Mouse (Mus musculus) embryonic facial prominence, embryonic 11.5 days (tissue): ENCODE measurements around the gene S1pr2. TPM values are rescaled to one million over a fixed set of nuclear protein-coding genes. Genes with fewer than 3 reads are reported as not detected.
A peak's percentile ranks its signal among the peaks of the same experiment; 100 is the strongest.
"Not testable (repeated sequence)": the region's sequence is repeated elsewhere in the genome, so short reads cannot be mapped to it uniquely, and the experiment has no call there.

ENCODE experiments used
- ATAC-seq: fragments of 200-750 bp; cut with Nextera tagmentation; replicated peaks from 2 replicates; pipeline ENCODE4 v1.8.0; 2017; ENCODE audit warnings: low read depth; ENCODE audit not compliant: insufficient number of reproducible peaks, low FRiP score, low TSS enrichment
- DNase-seq: peaks from one replicate; pipeline ENCODE4 v3.0.0-alpha.2; 2015; ENCODE audit warnings: low spot score
- H3K27ac ChIP-seq: fragments of 300-500 bp; sonication (generic); replicated peaks from 2 replicates; pipeline ENCODE4 v1.5.1; 2014; ENCODE audit warnings: mild to moderate bottlenecking, low read depth, low read length, control low read depth
- H3K27me3 ChIP-seq: fragments of 300-500 bp; sonication (generic); 2 replicates; pipeline ENCODE4 v1.6.1; 2014; ENCODE audit warnings: mild to moderate bottlenecking, low read length, moderate library complexity, mixed read lengths; ENCODE audit not compliant: control insufficient read depth, insufficient read depth
- H3K36me3 ChIP-seq: fragments of 300-500 bp; sonication (generic); replicated peaks from 2 replicates; pipeline ENCODE4 v1.6.1; 2014; ENCODE audit warnings: low read depth, mild to moderate bottlenecking, low read length, moderate library complexity, mixed read lengths; ENCODE audit not compliant: control insufficient read depth, insufficient read depth
- H3K4me1 ChIP-seq: fragments of 300-500 bp; sonication (generic); 2 replicates; pipeline ENCODE4 v1.6.1; 2014; ENCODE audit warnings: low read length, mixed read lengths; ENCODE audit not compliant: control insufficient read depth, insufficient read depth
- H3K4me2 ChIP-seq: fragments of 300-500 bp; sonication (generic); 2 replicates; pipeline ENCODE4 v1.6.1; 2014; ENCODE audit warnings: low read depth, mild to moderate bottlenecking, control low read depth, low read length, moderate library complexity
- H3K4me3 ChIP-seq: fragments of 300-500 bp; sonication (generic); 2 replicates; pipeline ENCODE4 v1.5.1; 2014; ENCODE audit warnings: low read depth, low read length, control low read depth
- H3K9ac ChIP-seq: fragments of 300-500 bp; sonication (generic); replicated peaks from 2 replicates; pipeline ENCODE4 v1.6.1; 2014; ENCODE audit warnings: mild to moderate bottlenecking, control low read depth, low read length
- H3K9me3 ChIP-seq: fragments of 300-500 bp; sonication (generic); replicated peaks from 2 replicates; pipeline ENCODE4 v1.6.1; 2016; ENCODE audit warnings: mild to moderate bottlenecking, low read length, inconsistent platforms, mixed read lengths; ENCODE audit not compliant: control insufficient read depth
- WGBS: fragments of 180-500 bp; shearing (Covaris S2); extraction: QIAGEN DNeasy Blood & Tissue Kit; methylation state at CpG from one replicate; pipeline ENCODE4 v1.1.7; 2014; 5-methylcytosine and 5-hydroxymethylcytosine counted together
- polyA plus RNA-seq: library from polyadenylated mRNA; unstranded; fragments of >200 nt; fragmentation: Nextera tagmentation; extraction: Ambion mirVana; gene quantifications from 2 replicates; pipeline ENCODE4 v1.2.1, GENCODE M21; 2014

The S1pr2 gene
- polyA plus RNA-seq, 1 experiment from 2014 or later: 37.5 TPM

- Histone ChIP-seq H3K4me2 (no peak overlapping the region), H3K36me3 (peaks cover 6% of the 10 kb centered on the region; the same call in 1 of the 2 replicates), H3K9me3 (no peaks in the 10 kb centered on the region), H3K9ac (no peak overlapping the region), H3K27me3 (no peaks in the 10 kb centered on the region), H3K27ac (no peak overlapping the region), H3K4me1 (no peaks in the 10 kb centered on the region), H3K4me3 (no peak overlapping the region)
- ATAC-seq (no peak), DNase-seq (no peak)
- 88% methylated on average over 7 of the region's 7 CpGs for WGBS
Measured at GRCm38 (mm10) chr9:21008007-21008406, 31.4 kb upstream of the S1pr2 start.

DNA sequence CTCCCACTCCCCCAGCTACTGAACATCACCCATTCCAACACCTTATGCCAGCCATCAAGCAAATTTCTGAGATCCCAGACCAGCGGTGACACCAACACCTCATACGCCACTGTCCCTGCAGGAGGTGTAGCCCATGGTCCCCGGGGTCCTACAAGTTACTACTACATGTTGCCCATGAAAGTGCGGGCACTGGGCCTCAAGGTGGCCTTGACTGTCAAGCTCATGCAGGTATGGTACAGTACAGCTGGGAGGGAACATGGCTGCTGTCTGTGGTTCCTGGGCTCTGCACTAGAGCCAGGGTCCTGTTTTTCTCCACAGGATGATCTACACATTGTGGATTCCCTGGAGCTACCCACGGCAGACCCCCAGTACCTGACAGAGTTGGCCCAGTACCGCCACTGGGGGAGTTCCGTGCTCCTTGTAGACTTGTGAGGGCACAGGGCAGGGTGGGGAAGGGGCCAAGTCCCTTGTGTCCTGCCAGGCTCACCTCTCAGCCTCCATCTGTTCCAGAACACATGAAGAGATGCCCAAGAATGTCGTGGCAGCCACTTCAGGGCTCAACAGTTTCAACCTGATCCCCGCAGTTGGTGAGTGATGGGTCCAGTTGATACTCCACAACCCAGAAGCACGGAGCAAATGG lies 30.9 kb upstream of the S1pr2 start:
- DNase-seq: no peak
- ATAC-seq: no peak
- no peaks in the 10 kb centered on the region for H3K4me1 ChIP-seq
- 90% methylated on average over 10 of the region's 10 CpGs for WGBS
- no peak overlapping the region for H3K9ac ChIP-seq
- no peak overlapping the region for H3K27ac ChIP-seq
- no peak overlapping the region for H3K4me2 ChIP-seq
- H3K27me3 ChIP-seq: no peaks in the 10 kb centered on the region
- no peaks in the 10 kb centered on the region for H3K9me3 ChIP-seq
- H3K4me3 ChIP-seq: no peak overlapping the region
- peaks cover 6% of the 10 kb centered on the region; the same call in 1 of the 2 replicates for H3K36me3 ChIP-seq

DNA sequence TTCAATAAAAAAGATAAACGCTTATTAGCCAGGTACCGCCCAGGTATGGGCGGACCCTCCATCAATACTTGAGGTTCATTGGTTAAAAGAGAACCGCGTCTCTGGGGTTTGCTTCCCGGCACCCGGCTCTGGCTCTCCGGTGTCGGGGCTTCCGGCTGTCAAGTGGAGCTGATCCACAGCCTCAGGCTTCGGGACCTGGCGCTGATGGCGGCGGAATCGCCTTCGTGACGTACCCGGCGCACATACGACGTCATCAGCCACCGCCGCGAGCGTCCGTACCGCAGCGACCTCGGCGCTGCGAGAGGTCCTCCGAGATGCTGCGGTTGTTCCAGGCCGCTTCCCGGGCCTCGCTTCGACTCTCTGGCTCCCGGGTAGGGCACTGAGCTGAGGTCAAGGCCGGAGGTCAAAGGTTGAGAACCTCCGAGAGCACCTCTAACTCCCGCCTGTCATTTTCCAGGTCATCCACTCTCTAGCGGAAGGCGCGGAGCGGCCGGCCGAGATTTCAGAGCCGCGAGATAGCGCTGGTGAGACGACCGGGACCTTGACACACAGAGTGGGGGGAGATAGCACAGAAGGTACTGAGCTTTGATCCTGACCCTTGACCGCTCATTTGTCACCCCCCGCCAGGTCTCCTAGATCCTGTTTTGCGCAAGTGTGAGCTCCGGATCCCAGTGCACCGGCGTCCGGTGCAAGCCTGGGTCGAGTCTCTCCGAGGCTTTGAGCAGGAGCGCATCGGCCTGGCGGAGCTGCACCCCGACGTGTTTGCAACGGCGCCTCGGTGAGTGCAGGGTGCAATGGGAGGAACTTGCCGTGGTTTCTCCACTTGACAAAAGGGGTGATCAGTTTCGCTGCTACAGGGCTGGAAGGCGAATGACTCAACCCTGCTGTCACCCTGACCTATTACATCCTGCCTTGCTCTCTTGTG lies 26.3 kb upstream of the S1pr2 start, which contains the start of gene Mrpl4:
Mrpl4 (plus strand) TSS at position 112 of the 925 bp plus-strand sequence.
- DNase-seq: peak; percentile 93
- Histone ChIP-seq H3K36me3 (peaks cover 6% of the 10 kb centered on the region; the same call in 1 of the 2 replicates), H3K9me3 (no peaks in the 10 kb centered on the region), H3K27me3 (no peaks in the 10 kb centered on the region), H3K4me3 (peak within 1 kb of the TSS; percentile 83), H3K27ac (0 out of 2 replicates have a peak within 1 kb of the TSS, but pooled peaks have one; percentile 21), H3K4me2 (peak within 1 kb of the TSS; percentile 76), H3K9ac (peak within 1 kb of the TSS; percentile 84), H3K4me1 (no peaks in the 10 kb centered on the region)
- ATAC-seq: peak; percentile 74
- WGBS: under 1% methylated on average over 72 of the region's 72 CpGs

DNA sequence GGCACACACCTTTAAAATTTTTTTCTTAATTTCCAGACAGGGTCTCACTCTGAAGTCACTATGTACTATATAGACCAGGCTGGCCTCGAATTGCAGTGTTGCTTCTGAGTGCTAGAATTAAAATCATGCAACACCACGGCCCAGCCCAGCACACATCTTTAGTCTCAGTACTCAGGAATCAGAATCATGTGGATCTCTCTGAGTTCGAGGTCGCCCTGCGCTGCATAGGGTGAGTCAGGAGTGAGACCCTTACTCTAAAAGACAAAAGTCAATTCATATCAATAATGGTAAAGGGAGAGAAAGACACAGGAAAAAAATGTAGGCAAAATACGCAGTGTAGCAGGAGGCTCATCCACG lies 25.7 kb upstream of the S1pr2 start:
- H3K4me2 ChIP-seq: peak overlapping the region; percentile 76
- no peak overlapping the region for H3K27ac ChIP-seq
- peak; percentile 42 for ATAC-seq
- peaks cover 6% of the 10 kb centered on the region; the same call in 1 of the 2 replicates for H3K36me3 ChIP-seq
- no peak for DNase-seq
- no peaks in the 10 kb centered on the region for H3K9me3 ChIP-seq
- peak overlapping the region; percentile 83 for H3K4me3 ChIP-seq
- H3K9ac ChIP-seq: peak overlapping the region; percentile 84
- 9% methylated on average over 7 of the region's 7 CpGs for WGBS
- no peaks in the 10 kb centered on the region for H3K4me1 ChIP-seq
- no peaks in the 10 kb centered on the region for H3K27me3 ChIP-seq

- no peak for ATAC-seq
- no peak overlapping the region for H3K4me3 ChIP-seq
Measured at GRCm38 (mm10) chr9:21001651-21002200, 25.1 kb upstream of the S1pr2 start.

DNA sequence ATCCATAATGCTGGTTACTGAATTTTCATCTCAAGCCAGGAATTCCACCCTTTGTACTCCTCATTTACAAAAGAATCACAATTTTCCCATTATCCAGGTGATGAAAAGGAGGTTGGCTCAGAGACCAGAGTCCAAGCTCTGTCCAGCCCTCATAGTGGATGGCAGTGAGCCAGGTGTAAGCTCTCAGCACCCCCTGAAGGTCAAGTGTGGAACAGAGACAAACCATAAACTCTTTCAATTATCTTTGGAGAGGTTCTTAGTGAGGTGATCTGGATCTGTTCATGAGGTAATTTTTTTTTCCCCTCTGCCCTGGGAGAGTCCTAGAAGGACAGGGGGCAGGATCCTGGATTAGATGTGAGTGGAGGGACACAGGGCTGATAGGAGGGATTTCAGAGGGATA lies 24.2 kb upstream of the S1pr2 start:
- no peak for ATAC-seq
- H3K9me3 ChIP-seq: no peaks in the 10 kb centered on the region
- no peak overlapping the region for H3K9ac ChIP-seq
- no peak overlapping the region for H3K4me3 ChIP-seq
- no peak overlapping the region for H3K27ac ChIP-seq
- no peak overlapping the region for H3K4me2 ChIP-seq
- H3K36me3 ChIP-seq: no peaks in the 10 kb centered on the region
- no peaks in the 10 kb centered on the region for H3K4me1 ChIP-seq
- peak; percentile 41 for DNase-seq
- no peaks in the 10 kb centered on the region for H3K27me3 ChIP-seq

More at GRCm38 (mm10) chr9:21001651-21002200, 25.1 kb upstream of the S1pr2 start:
- Histone ChIP-seq H3K27ac (no peak overlapping the region), H3K9me3 (no peaks in the 10 kb centered on the region), H3K4me2 (no peak overlapping the region), H3K36me3 (peaks cover under 1% of the 10 kb centered on the region; the same call in 1 of the 2 replicates), H3K27me3 (no peaks in the 10 kb centered on the region), H3K4me1 (no peaks in the 10 kb centered on the region), H3K9ac (no peak overlapping the region)
- DNase-seq: no peak
- 64% methylated on average over 6 of the region's 6 CpGs for WGBS

DNA sequence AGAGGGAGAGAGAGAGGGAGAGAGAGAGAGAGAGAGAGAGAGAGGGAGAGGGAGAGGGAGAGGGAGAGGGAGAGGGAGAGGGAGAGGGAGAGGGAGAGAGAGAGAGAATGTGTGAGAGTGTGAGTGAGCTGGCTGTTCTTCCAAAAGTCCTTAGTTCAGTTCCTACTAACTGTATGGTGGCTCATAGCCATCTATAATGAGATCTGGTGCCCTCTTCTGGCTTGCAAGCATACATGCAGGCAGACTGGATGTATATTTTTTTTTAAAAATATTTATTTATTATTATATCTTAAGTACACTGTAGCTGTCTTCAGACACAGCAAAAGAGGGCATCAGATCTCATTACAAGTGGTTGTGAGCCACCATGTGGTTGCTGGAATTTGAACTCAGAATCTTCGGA lies 21.8 kb upstream of the S1pr2 start:
- H3K36me3 ChIP-seq, H3K9me3 ChIP-seq, H3K4me2 ChIP-seq, H3K27me3 ChIP-seq, H3K4me3 ChIP-seq, ATAC-seq, H3K4me1 ChIP-seq, H3K27ac ChIP-seq, H3K9ac ChIP-seq: not testable (repeated sequence)
- DNase-seq: peak; percentile 45
- 69% methylated on average over 1 of the region's 1 CpGs for WGBS
